Mouse (Mus musculus) ES-E14 (cell line): ENCODE results near the gene Slc25a18.

Experiments used
- CHD2 ChIP-seq: IDR thresholded peaks from 2 replicates; pipeline ENCODE4 v1.6.1; 2014; ENCODE audit warnings: mild to moderate bottlenecking, low read depth, low read length, inconsistent platforms
- HCFC1 ChIP-seq: IDR thresholded peaks from 2 replicates; pipeline ENCODE4 v1.6.1; 2012; ENCODE audit warnings: low read length, inconsistent platforms, borderline replicate concordance; ENCODE audit not compliant: insufficient read depth
- MAFK ChIP-seq: IDR thresholded peaks from 2 replicates; pipeline ENCODE4 v1.6.1; 2014; ENCODE audit warnings: mild to moderate bottlenecking, low read depth, low read length, inconsistent platforms; ENCODE audit not compliant: insufficient read depth
- ZNF384 ChIP-seq: IDR thresholded peaks from 2 replicates; pipeline ENCODE4 v1.6.1; 2012; ENCODE audit warnings: low read depth, low read length, inconsistent platforms

GRCm38 (mm10) chr6:120841754-120842153 is 68.4 kb downstream of the Slc25a18 start:
- TF ChIP-seq HCFC1 = no peak
- TF ChIP-seq ZNF384 = no peak
- TF ChIP-seq CHD2 = no peak
- no peak for TF ChIP-seq MAFK
